Mouse (Mus musculus) WW6 (cell line): ENCODE results near the gene Ddx21.

ENCODE experiments used
- DNase-seq: peaks from one replicate; pipeline ENCODE4 v3.0.0-alpha.2; 2013; ENCODE audit warnings: low read depth, low spot score

Gene Ddx21

GRCm38 (mm10) chr10:62570126-62570871, 31.8 kb downstream of the Ddx21 start:
- no peak for DNase-seq

DNA sequence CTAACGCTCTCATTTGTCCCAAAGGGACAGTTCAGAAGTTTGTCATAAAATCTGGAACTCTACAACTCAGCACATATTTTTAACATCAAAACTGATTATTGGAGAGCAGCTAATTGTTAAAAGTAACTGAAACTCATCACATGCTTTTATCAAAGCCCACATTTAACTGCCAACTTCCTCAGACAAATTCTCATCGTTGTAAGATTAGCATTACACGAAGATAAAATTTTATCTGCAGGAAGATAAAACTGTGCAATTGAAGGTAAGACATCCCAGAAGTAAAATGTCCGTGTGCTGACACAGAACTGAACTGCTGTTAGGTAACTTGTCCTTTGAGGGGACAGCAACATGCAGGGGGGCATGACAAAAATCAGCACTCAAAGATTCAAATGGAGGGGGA, 33.2 kb downstream of the Ddx21 start:
- no peak for DNase-seq

- peak; percentile 42 for DNase-seq
These were observed 44.3 kb downstream of the Ddx21 start for GRCm38 (mm10) chr10:62557736-62558135.

DNA sequence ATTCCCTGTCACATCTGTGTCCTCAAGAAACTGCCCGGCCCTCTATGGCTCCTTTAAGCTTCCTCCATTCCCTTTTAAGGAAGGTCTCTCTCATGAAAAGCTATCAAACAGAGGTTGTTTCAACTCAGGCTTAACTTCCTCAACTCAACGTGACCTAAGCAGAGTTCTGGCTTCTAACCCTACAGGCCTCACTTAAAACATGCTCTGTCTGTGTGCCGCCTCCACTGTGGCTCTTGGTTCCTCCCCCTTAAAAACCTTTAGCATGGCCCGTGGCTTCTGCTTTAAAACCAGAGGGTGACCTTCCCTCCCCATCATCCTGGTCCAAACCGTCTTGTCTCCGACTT, 45.6 kb downstream of the Ddx21 start:
- no peak for DNase-seq

- no peak for DNase-seq
These were observed 46.1 kb downstream of the Ddx21 start for GRCm38 (mm10) chr10:62555705-62556557.

DNA sequence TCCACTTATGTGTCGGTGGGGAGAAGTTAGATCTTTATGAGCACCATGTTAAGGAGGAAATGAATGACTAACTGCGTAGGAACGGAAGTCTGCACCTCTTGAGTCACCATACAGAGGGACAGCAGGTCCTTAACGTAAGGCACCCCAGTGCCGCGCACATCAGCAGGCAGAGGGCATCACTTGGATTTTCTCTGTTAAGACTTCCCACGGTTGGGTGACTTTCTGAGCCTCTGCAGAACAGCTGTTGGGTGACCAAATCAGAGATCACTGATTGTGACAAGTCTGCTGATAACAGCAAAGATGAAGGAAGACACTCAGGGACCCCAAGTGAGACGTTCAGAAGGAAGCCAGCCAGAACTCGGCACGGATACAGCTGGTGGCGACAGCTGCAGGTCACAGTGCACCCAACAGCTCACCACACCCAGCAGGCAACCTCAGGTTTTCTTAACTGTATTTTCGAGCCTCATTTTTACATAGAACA, 48.4 kb downstream of the Ddx21 start:
- DNase-seq: no peak

GRCm38 (mm10) chr10:62550787-62551300, 51.2 kb downstream of the Ddx21 start:
- no peak for DNase-seq

DNA sequence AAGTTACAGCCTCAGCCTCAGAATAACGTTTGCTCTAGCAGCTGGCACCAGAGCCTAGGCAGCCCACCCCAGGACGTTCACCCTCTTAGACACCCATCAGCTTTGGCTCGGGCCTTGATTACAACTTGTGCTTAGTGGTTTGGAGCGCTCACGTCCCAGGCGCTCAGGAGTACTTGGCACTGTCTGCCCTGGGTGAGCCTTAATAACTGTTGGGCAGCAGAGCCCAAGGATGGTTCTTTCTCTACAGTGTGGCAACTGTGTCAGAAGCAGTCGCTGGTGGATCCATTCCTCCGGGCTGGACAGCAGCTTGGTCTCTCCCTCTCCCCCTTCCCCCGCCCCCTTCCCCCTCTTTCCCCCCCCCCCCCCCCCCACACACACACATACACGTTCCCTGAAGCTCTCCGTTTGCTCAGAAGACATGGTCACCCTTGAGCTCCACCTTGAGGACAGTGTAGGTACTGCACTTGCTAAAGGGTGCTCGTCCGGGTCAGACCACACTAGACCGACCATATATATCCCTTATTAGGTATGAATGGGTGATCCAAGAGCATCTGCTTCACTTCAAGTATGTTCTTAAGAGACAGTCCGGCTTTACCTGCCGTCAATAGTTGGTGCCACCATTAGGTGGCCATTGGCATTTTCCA, 52.4 kb downstream of the Ddx21 start:
- peak; percentile 38 for DNase-seq

DNA sequence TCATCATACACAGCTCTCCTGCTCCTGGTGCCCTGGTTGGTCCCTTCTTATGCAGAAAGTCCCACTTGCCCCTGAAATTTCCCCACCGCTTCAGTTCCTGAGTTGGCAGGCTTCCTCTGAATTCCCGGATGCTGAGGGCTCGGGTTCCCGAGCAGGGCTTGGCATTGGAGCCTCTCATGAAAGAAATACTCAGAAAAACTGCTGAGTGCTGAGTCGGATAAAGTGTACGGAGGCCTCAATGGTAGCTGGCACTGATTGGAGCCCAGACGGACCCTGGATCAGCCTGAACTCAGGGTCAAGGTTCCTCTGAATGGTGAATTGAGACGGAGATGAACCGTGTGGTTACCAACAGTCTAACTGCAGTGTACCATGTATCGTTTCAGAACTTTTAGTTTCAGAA, 55.6 kb downstream of the Ddx21 start:
- no peak for DNase-seq

DNA sequence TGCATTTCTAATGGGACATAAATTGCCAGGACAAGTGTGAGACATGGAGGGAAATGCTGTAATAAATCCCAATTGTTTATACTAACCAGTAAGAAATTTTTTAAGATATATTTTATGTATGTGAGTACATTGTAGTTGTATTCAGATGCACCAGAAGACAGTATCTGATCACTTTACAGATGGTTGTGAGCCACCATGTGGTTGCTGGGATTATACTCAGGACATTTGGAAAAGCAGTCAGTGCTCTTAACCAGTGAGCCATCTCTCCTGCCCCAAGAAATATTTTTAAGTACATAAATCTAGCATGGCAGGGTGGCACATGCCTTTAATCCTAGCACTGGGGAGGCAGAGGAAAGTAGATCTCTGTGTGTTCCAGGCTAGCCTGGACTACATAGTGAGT, 56.3 kb downstream of the Ddx21 start:
- no peak for DNase-seq

- DNase-seq: no peak
These were observed 57.8 kb downstream of the Ddx21 start for GRCm38 (mm10) chr10:62544316-62544715.

GRCm38 (mm10) chr10:62543399-62543808, 58.7 kb downstream of the Ddx21 start:
- no peak for DNase-seq

DNA sequence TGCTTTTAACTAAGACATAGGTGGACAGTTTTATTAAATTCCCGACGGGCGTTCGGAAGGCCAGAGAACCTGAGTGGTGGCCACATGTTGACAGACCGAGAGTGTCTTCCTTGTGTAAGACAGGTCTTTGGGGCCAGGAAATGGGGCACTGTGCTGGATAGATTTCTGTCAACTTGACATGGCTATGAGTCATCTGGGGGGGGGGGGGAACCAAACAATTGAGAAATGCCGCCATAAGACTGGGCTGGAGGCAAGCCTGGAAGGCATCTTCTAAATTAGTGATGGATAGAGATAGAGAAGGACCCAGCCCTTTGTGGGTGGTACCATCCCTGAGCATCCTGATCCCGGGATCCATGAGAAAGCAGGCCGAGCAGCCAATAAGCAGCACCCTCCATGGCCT, 59.2 kb downstream of the Ddx21 start:
- no peak for DNase-seq

DNA sequence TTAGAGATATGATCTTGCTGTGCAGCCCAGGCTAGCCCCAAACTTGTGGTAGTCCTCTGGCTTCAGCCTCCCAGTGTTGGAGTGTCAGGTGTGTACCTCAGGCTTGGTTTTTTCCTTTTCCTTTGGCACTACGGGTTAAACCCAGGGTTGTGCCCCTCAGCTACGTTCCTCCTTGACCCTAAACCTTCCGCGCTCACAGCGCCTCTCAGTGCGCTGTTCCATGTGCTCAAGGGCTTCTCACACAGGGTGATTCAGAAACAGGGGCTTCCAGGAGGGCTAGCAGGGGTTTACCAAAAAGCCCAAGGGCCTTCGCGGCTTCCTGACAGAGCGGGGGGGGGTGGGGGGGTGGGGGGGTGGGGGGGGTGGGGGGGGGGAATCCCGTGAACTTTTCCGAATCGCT, 59.6 kb downstream of the Ddx21 start:
- DNase-seq: no peak

GRCm38 (mm10) chr10:62541499-62541898, 60.6 kb downstream of the Ddx21 start:
- DNase-seq: no peak

GRCm38 (mm10) chr10:62540800-62541199, 61.3 kb downstream of the Ddx21 start:
- DNase-seq: no peak

DNA sequence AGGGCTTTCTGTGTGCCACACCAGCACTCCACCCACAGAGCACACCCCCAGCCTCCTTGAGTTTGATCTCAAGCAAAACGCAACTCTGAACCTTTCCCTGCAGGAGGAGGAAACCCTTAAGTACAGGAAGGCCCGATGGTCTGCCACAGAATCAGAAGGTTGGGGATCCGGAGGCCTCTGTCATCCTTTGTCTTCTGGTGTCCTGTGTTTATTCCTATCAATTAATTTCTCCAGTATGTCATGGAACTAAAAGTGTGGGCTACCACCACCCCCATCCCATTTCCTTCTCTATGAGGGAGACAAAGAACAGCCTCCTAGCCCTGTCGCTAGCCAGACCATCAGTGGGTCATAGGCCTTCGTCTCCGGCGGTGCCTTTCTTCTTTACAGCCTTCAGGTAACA, 67.6 kb downstream of the Ddx21 start:
- DNase-seq: no peak

- DNase-seq: no peak
These were observed 69.2 kb downstream of the Ddx21 start for GRCm38 (mm10) chr10:62532832-62533231.
